Mouse (Mus musculus) adipose tissue, adult 10 weeks (tissue): ENCODE results near the gene Ypel2. TPM values are rescaled to one million over a fixed set of nuclear protein-coding genes. Genes with fewer than 3 reads are reported as not detected.

Experiments used
- polyA plus RNA-seq: library from polyadenylated mRNA; stranded (reverse); fragments of 350-450 nt; fragmentation: Illumina TruSeq; extraction: RNeasy Lipid Tissue Mini Kit (QIAGEN cat#74804); gene quantifications from one replicate; pipeline ENCODE4 v1.2.3, GENCODE M21; 2014; ENCODE audit warnings: low read depth, low replicate concordance

Ypel2 gene
- 15.3 TPM for polyA plus RNA-seq

DNA sequence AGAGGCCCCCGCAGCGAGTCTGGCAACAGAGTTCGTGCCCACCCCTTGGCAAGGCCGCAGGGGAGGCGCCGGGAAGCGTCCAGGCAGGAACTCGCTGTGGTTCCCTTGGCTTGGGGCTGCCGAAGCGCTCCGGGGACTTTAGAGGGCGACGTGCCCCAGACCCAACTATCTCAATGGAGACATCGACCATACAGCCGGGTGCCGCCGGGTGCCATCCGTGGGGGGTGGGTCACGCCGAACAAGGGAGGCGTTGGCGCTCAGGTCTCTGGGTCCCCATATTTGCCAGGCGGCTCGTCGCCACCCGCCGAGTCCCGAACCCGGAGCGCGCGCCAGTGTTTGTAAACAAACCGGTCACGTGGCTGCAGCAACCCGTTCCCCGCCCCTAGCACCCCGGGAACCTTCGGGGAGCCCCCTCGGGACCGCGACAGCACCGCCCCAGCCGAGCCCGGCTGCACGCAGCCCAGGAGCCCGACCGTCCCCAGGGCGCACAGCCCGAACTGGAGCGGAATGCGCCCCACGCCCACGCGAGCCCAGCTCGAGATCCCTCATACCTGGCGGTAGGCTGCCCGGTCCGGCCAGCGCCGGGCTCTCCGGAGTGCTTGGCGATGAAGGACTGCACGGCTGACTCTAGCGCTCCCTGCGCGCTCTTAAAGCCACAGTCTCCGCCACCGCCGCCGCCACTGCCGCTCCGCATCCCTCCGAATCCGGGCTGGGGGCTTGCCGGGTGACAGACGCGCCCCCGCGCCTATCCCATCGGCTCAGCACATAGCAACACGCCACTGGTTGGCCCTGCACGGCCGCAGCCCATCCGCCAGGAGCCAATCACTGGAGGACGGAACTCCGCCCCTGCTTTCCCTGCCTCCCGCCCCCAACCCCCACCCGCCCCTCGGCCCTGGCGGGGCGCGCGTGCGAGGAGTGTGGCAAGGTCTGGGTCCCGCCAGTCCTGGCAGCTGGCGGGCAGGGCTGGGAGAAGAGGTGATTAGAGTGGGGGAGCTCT, at the start of gene Ypel2:
Ypel2 (minus strand) TSS at position 667 of the 997 bp plus-strand sequence.

Other genes starting within 250 kb of the Ypel2 start
- 149 TPM for gene Cltc, start 236.1 kb downstream of the Ypel2 start, polyA plus RNA-seq
- 32.7 TPM for gene Dhx40, start 186.0 kb downstream of the Ypel2 start, polyA plus RNA-seq
- gene Gdpd1, start 80.4 kb upstream of the Ypel2 start, polyA plus RNA-seq = 14.6 TPM
- 10.8 TPM for gene Smg8, start 93.1 kb upstream of the Ypel2 start, polyA plus RNA-seq
- 1.2 TPM for gene Prr11, start 115.0 kb upstream of the Ypel2 start, polyA plus RNA-seq
- gene Ska2, start 115.5 kb upstream of the Ypel2 start, polyA plus RNA-seq = 9.4 TPM
- gene Trim37, start 133.4 kb upstream of the Ypel2 start, polyA plus RNA-seq = 18.0 TPM